Mouse (Mus musculus): ENCODE results near the gene Chst12.
"Not testable (repeated sequence)": the region's sequence is repeated elsewhere in the genome, so short reads cannot be mapped to it uniquely, and the experiment has no call there.

Chst12 gene

GRCm38 (mm10) chr5:140505208-140505780 is at the start of gene Chst12:
Gene Chst12 (plus strand): TSS chr5:140505550.
- peak; percentile 99 for DNase-seq (ENCODE audit: low read depth in 1 of 2, low spot score in 2 of 2)

DNA sequence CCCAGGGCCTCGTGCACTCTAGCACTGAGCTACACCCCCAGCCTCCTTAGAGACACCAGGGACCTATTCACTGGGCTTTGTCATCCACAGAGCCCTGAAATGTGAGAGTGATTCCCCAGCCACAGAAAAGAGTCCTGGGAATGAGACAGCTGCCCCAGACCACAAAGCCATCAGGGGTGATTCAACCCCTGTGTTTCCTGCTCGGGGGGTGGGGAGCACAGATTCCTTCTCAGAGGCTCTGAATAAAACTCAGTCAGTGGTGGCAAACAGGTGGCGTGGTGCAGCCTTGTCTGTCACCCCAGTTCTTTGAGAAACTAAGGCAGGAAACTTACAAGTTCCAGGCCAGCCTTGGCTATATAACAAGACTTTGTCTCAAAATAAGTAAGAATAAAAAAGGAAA is 43.9 kb upstream of the Chst12 start:
- no peak for DNase-seq (ENCODE audit: low read depth in 1 of 2, low spot score in 2 of 2)

DNA sequence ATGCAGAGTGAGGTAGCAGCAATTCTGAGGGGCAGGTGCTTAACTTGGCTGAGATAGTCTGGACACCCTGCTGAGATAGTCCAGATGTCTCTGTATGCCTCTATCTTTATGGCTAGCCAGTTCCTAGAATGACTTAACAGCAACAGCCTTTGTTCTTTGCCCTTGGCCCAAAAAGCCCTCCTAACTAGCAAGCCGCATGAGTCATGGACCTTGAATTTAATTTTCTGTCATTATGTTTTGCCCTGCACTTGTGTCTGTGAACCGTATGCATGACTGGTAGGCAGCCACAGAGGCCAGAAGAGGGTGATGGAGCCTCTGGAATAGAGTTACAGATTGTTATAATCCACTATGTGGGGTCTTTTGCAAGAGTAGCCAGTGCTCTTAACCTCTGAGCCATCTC is 42.2 kb upstream of the Chst12 start:
- DNase-seq (ENCODE audit: low read depth in 1 of 2, low spot score in 2 of 2) = not testable (repeated sequence)

DNA sequence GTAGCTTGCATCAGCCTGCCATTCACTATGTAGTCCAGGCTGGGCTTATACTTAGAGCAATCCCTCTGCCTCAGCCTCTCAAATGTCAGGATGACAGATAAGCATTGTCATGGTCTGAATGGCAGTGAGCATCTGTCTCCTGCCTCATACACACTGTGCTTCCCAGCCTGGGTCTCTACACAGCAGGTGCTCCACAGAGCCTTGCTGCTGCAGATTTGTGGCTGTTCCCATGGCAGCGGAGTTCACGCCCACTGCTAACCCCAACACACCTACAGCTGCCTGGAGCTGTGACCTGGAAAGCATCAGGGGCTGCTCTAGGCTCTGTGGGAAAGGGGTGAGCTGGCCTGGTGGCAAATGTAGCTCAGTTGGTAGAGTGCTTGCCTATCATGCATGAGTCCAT is 40.4 kb upstream of the Chst12 start:
- no peak for DNase-seq (ENCODE audit: low read depth in 1 of 2, low spot score in 2 of 2)

DNA sequence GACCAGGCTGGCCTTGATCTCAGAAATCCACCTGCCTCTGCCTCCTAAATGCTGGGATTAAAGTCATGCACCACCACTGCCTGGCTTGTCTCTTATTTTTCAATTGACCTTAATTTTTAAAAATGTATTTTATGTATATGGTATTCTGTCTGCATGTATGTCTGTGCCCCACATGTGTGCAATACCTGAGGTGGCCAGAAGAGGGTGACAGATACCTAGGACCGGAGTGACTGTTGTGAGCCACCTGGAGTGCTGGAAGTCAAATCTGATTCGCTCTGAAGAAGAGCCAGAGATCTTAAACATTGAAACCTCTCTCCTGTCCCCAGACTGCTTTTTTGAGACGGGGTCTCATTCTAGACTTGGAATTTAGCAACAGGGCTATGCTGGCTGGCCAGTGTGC is 33.0 kb upstream of the Chst12 start:
- no peak for DNase-seq (ENCODE audit: low read depth in 1 of 2, low spot score in 2 of 2)

- no peak for DNase-seq (ENCODE audit: low read depth in 1 of 2, low spot score in 2 of 2)
Measured at GRCm38 (mm10) chr5:140481458-140481857, 23.9 kb upstream of the Chst12 start.

- DNase-seq (ENCODE audit: low read depth in 1 of 2, low spot score in 2 of 2) = no peak
Measured at GRCm38 (mm10) chr5:140491142-140491541, 14.2 kb upstream of the Chst12 start.

DNA sequence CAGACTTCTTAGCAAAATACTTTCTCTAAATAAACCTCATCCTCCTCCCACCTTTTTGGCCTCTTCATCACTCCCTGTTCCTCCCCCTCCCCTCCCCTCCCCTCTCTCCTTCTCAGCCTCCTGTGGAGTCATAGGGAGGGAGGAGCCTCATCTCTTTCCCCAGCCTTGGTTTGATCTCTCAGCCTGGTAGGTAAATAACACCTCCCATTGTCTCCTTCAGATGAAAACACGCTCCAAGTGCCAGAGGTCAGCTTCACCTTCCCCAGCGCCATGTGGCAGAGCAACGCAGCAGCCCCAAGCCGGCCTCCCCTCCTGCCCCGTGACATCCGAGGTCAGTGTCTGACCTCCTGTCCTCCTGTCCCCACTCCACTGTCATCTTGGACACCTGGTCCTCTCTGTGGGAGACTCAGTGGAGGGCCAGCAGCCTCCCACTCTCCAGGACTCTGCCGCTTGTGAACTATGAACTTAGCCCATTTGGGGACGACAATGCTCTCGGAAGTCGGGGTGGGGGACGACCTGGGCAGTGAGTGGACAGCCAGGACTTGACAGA is 12.6 kb upstream of the Chst12 start:
- DNase-seq (ENCODE audit: low read depth in 1 of 2, low spot score in 2 of 2) = no peak

- no peak for DNase-seq (ENCODE audit: low read depth in 1 of 2, low spot score in 2 of 2)
Measured at GRCm38 (mm10) chr5:140498176-140498575, 7.2 kb upstream of the Chst12 start.

DNA sequence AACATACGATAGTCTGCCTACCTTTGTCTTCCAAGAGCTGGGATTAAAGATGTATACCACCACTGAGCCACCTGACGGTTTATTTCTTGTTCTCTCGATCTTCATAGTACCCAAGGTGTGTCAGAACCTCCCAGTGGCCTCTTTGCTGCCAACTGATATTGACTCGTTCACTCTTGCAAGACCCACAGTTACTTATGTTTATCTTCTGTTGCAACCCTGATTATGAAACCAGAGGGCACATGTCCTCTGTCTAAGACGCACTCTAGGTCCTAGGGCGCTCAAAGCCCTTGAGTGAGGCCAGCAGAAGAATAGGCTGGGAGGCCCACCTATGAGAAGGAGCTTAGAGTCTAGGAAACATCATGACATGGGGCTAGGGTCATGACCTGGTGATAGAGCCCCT is 4.6 kb upstream of the Chst12 start:
- DNase-seq (ENCODE audit: low read depth in 1 of 2, low spot score in 2 of 2) = no peak

- no peak for DNase-seq (ENCODE audit: low read depth in 1 of 2, low spot score in 2 of 2)
Measured at GRCm38 (mm10) chr5:140501982-140502836, 3.1 kb upstream of the Chst12 start.

- DNase-seq (ENCODE audit: low read depth in 1 of 2, low spot score in 2 of 2) = not testable (repeated sequence)
Measured at GRCm38 (mm10) chr5:140502925-140503324, 2.4 kb upstream of the Chst12 start.

GRCm38 (mm10) chr5:140506096-140506794 is 895 bp downstream of the Chst12 start:
- no peak for DNase-seq (ENCODE audit: low read depth in 1 of 2, low spot score in 2 of 2)

GRCm38 (mm10) chr5:140507466-140508208 is 2.3 kb downstream of the Chst12 start:
- peak in 1 of 2 experiments; percentile 38 for DNase-seq (ENCODE audit: low read depth in 1 of 2, low spot score in 2 of 2)

- peak in 1 of 2 experiments; percentile 59 for DNase-seq (ENCODE audit: low read depth in 1 of 2, low spot score in 2 of 2)
Measured at GRCm38 (mm10) chr5:140508686-140509085, 3.3 kb downstream of the Chst12 start.

DNA sequence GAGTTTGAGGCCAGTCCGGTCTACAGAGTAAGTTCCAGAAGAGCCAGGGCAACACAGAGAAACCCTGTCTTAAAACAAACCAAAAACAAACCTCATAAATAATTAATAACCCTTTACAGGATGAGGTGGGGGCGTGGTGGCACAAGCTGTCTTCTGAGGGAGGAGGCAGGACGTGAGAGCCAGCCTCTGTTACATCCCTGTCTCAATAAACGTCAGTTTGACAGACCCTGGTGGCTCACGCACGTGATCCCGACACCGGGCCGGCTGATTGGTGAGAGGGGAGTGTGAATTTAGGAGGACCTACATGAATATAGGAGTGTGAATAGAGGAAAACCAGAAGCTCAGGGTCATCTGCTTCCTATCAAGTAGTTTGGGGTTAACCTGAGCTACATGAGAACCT is 3.9 kb downstream of the Chst12 start:
- no peak for DNase-seq (ENCODE audit: low read depth in 1 of 2, low spot score in 2 of 2)

DNA sequence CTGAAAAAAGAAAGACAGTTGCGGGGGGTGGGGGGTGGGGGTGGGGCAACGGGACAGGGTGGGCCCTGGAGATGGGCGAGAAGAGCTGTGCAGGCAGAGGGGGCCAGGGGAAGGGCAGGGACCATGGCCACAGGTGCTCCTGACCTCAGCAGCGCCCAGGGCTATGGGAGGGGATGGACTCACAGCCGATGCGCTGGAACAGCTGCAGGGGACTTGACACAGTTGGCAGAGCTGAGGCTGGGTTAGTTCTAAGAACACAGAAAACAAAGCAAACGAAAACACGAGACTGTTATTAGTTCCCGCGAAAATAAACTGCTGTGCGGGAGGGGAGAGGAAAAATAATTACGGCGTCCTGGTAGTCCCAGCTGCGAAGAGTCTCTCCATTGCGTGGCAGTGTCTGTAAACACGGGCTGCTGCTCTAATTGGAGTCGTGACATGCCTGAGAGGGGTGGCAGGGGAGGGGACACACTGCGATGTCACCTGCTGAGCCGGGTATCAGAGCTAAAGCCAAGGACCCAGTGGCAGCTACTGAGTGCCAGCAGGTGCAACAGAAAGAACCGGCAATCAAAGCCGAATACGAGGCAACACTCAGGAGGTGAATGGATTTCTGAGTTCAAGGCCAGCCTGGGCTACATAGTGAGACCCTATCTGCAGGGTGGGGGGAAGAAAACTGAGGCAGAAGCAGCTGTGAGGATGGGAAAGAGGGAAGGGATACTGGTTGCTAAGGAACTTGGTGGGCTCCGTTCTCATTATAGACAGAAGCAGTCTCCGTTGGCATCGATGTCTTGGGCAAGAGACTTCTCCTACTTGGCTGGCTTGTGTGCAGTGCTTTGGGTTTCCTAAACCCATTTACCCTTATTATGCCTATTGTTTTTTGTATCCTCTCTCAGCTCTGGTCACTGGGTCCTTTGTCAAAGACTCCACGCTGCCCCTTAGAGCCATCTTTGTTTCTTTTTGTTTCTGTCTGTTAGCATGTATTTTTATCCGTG is 5.0 kb downstream of the Chst12 start:
- DNase-seq (ENCODE audit: low read depth in 1 of 2, low spot score in 2 of 2) = no peak

DNA sequence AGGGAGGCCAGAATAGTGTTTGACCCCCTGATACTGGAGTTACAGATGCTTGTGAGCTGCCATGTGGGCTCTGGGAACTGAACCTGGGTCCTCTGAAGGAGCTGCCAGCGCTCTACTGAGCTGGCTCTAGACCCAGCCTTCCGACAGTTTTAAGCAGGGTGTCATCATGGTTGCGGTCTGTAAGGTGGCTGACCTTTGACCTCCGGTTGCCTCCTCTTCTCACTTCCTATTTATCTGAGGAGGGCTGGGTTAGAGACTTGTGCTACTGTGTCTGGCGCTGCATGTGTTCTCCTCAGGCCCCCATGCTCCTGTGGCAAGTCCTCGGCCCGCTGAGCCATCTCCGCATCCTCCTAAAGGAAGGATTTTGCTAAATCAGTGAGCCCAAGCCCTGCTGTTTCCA is 8.6 kb downstream of the Chst12 start:
- peak; percentile 63 to 66 for DNase-seq (ENCODE audit: low read depth in 1 of 2, low spot score in 2 of 2)

GRCm38 (mm10) chr5:140514799-140515486 is 9.6 kb downstream of the Chst12 start:
- DNase-seq (ENCODE audit: low read depth in 1 of 2, low spot score in 2 of 2) = no peak

All from monocyte, adult 2 months (primary cell).